Mouse (Mus musculus): ENCODE results near the gene Tshz2. TPM values are rescaled to one million over a fixed set of nuclear protein-coding genes. Genes with fewer than 3 reads are reported as not detected.
"Not testable (repeated sequence)": the region's sequence is repeated elsewhere in the genome, so short reads cannot be mapped to it uniquely, and the experiment has no call there.

The Tshz2 gene
- total RNA-seq, 2 experiments from 2014 or later: not detected

- no peak for ATAC-seq (replicated peaks; ENCODE audit: low FRiP score, low TSS enrichment, poor library complexity, severe bottlenecking)
These were observed 114.4 kb downstream of the Tshz2 start for GRCm38 (mm10) chr2:169747114-169747642.

- ATAC-seq (replicated peaks; ENCODE audit: low FRiP score, low TSS enrichment, poor library complexity, severe bottlenecking): no peak
These were observed 116.6 kb downstream of the Tshz2 start for GRCm38 (mm10) chr2:169749331-169749945.

- ATAC-seq (replicated peaks; ENCODE audit: low FRiP score, low TSS enrichment, poor library complexity, severe bottlenecking): no peak
These were observed 118.0 kb downstream of the Tshz2 start for GRCm38 (mm10) chr2:169750574-169751491.

GRCm38 (mm10) chr2:169752126-169752525, 119.3 kb downstream of the Tshz2 start:
- no peak for ATAC-seq (replicated peaks; ENCODE audit: low FRiP score, low TSS enrichment, poor library complexity, severe bottlenecking)

- ATAC-seq (replicated peaks; ENCODE audit: low FRiP score, low TSS enrichment, poor library complexity, severe bottlenecking): no peak
These were observed 120.6 kb downstream of the Tshz2 start for GRCm38 (mm10) chr2:169753432-169753831.

- no peak for ATAC-seq (replicated peaks; ENCODE audit: low FRiP score, low TSS enrichment, poor library complexity, severe bottlenecking)
These were observed 122.3 kb downstream of the Tshz2 start for GRCm38 (mm10) chr2:169755091-169755490.

- no peak for ATAC-seq (replicated peaks; ENCODE audit: low FRiP score, low TSS enrichment, poor library complexity, severe bottlenecking)
These were observed 125.3 kb downstream of the Tshz2 start for GRCm38 (mm10) chr2:169758120-169758519.

- ATAC-seq (replicated peaks; ENCODE audit: low FRiP score, low TSS enrichment, poor library complexity, severe bottlenecking): no peak
These were observed 127.3 kb downstream of the Tshz2 start for GRCm38 (mm10) chr2:169760117-169760516.

GRCm38 (mm10) chr2:169761726-169762125, 128.9 kb downstream of the Tshz2 start:
- no peak for ATAC-seq (replicated peaks; ENCODE audit: low FRiP score, low TSS enrichment, poor library complexity, severe bottlenecking)

GRCm38 (mm10) chr2:169762301-169762700, 129.5 kb downstream of the Tshz2 start:
- ATAC-seq (replicated peaks; ENCODE audit: low FRiP score, low TSS enrichment, poor library complexity, severe bottlenecking): no peak

GRCm38 (mm10) chr2:169763716-169764115, 130.9 kb downstream of the Tshz2 start:
- ATAC-seq (replicated peaks; ENCODE audit: low FRiP score, low TSS enrichment, poor library complexity, severe bottlenecking): no peak

GRCm38 (mm10) chr2:169766247-169766646, 133.4 kb downstream of the Tshz2 start:
- ATAC-seq (replicated peaks; ENCODE audit: low FRiP score, low TSS enrichment, poor library complexity, severe bottlenecking): no peak

GRCm38 (mm10) chr2:169767281-169767680, 134.5 kb downstream of the Tshz2 start:
- no peak for ATAC-seq (replicated peaks; ENCODE audit: low FRiP score, low TSS enrichment, poor library complexity, severe bottlenecking)

- no peak for ATAC-seq (replicated peaks; ENCODE audit: low FRiP score, low TSS enrichment, poor library complexity, severe bottlenecking)
These were observed 142.3 kb downstream of the Tshz2 start for GRCm38 (mm10) chr2:169775078-169775477.

GRCm38 (mm10) chr2:169777242-169777641, 144.4 kb downstream of the Tshz2 start:
- no peak for ATAC-seq (replicated peaks; ENCODE audit: low FRiP score, low TSS enrichment, poor library complexity, severe bottlenecking)

GRCm38 (mm10) chr2:169777764-169778163, 145.0 kb downstream of the Tshz2 start:
- ATAC-seq (replicated peaks; ENCODE audit: low FRiP score, low TSS enrichment, poor library complexity, severe bottlenecking): no peak

GRCm38 (mm10) chr2:169778740-169779345, 146.0 kb downstream of the Tshz2 start:
- ATAC-seq (replicated peaks; ENCODE audit: low FRiP score, low TSS enrichment, poor library complexity, severe bottlenecking): no peak

- ATAC-seq (replicated peaks; ENCODE audit: low FRiP score, low TSS enrichment, poor library complexity, severe bottlenecking): not testable (repeated sequence)
These were observed 148.9 kb downstream of the Tshz2 start for GRCm38 (mm10) chr2:169781671-169782070.

GRCm38 (mm10) chr2:169782874-169783680, 150.3 kb downstream of the Tshz2 start:
- peak; percentile 85 for ATAC-seq (replicated peaks; ENCODE audit: low FRiP score, low TSS enrichment, poor library complexity, severe bottlenecking)

Data from megakaryocyte-erythroid progenitor cell, adult 5-6 weeks (primary cell).